Mouse (Mus musculus): Measurements from ENCODE around the gene Zfp362. TPM values are rescaled to one million over a fixed set of nuclear protein-coding genes. Genes with fewer than 3 reads are reported as not detected.

The Zfp362 gene
- polyA plus RNA-seq, 1 experiment from 2014 or later: 31.7 TPM

GRCm38 (mm10) chr4:128773820-128774219, 32.0 kb downstream of the Zfp362 start:
- Histone ChIP-seq H3K36me3 (ENCODE audit: control insufficient read depth, insufficient read depth, low read length) (peaks cover 26% of the 10 kb centered on the region), H3K4me2 (no peak overlapping the region), H3K9ac (ENCODE audit: low read length) (no peak overlapping the region), H3K4me1 (ENCODE audit: control insufficient read depth, insufficient read depth, low read length) (no peaks in the 10 kb centered on the region), H3K9me3 (ENCODE audit: control insufficient read depth, low read length) (no peaks in the 10 kb centered on the region), H3K27me3 (ENCODE audit: control insufficient read depth, insufficient read depth, low read length) (no peaks in the 10 kb centered on the region), H3K4me3 (ENCODE audit: low read depth, low read length) (no peak overlapping the region), H3K27ac (ENCODE audit: low read depth, low read length) (no peak overlapping the region)
- ATAC-seq (ENCODE audit: low FRiP score): no peak
- no peak for DNase-seq (ENCODE audit: low spot score, missing footprints)
- WGBS: 93% methylated on average over 11 of the region's 11 CpGs

DNA sequence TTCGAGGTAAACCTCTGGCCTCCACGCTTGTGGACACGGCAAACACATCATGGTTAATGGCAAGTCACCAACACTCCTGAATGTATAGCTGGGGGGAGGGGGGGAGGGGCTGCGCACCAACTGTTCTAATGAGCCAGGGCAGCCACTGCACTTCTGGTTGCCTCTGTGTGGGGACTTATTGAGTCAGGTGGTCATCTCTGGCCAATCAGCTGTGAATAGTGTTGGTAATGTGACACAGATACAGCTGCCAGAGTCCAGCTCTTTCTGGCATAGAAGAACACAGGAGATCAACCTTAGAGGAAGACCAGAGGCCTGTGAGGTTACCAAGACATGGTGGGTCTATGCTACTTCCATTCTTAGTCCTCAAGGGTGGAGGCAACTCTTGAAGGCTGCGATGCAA, 35.1 kb downstream of the Zfp362 start:
- no peak for DNase-seq (ENCODE audit: low spot score, missing footprints)
- no peaks in the 10 kb centered on the region for H3K9me3 ChIP-seq (ENCODE audit: control insufficient read depth, low read length)

DNA sequence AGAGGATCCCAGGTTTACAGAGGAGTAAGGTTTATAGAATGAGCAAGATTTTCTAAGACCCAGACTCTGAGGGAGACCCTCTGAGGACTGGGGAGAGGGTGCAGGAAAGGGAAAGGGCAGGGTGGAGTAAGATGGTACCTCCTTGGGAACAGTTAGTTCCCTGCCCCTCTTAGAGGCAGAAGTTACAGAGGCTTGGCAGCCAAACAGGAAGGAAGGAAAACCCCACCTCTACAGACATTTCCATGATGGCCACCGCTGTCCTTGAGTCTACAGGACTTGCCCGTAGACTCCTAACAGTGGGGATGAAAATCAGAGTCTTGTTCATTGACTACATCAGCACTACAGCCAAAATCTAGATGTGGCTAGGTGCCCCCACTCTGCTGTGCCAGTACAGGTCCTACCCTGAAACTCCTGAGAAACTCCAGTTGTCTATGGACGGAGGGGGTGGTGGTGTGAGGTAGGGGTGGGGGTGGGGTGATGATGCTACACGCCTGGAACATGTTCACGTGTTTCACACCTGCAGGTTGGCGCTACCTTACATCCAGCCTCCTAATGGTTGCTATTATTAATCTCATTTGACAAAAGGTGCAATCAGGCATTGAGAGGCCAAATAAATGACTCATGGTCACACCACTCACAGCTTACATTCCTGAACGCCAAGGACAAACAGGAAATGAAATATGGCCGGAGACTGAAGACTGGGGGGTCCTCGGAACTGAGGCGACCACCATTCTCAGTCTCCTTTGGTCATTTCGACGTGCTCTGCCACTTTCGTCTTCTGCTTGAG, 36.1 kb downstream of the Zfp362 start:
- WGBS: 93% methylated on average over 13 of the region's 13 CpGs
- H3K4me3 ChIP-seq (ENCODE audit: low read depth, low read length): no peak overlapping the region

More for the DNA sequence above, 35.1 kb downstream of the Zfp362 start:
- H3K36me3 ChIP-seq (ENCODE audit: control insufficient read depth, insufficient read depth, low read length): peaks cover 18% of the 10 kb centered on the region
- no peak overlapping the region for H3K4me2 ChIP-seq
- H3K27me3 ChIP-seq (ENCODE audit: control insufficient read depth, insufficient read depth, low read length): no peaks in the 10 kb centered on the region
- H3K4me1 ChIP-seq (ENCODE audit: control insufficient read depth, insufficient read depth, low read length): no peaks in the 10 kb centered on the region
- WGBS: 92% methylated on average over 5 of the region's 5 CpGs
- no peak overlapping the region for H3K27ac ChIP-seq (ENCODE audit: low read depth, low read length)
- ATAC-seq (ENCODE audit: low FRiP score): 0 out of 2 replicates have a peak, but pooled peaks have one; percentile 30
- no peak overlapping the region for H3K9ac ChIP-seq (ENCODE audit: low read length)
- H3K4me3 ChIP-seq (ENCODE audit: low read depth, low read length): no peak overlapping the region

GRCm38 (mm10) chr4:128768120-128768519, 37.7 kb downstream of the Zfp362 start:
- no peaks in the 10 kb centered on the region for H3K4me1 ChIP-seq (ENCODE audit: control insufficient read depth, insufficient read depth, low read length)
- WGBS: 83% methylated on average over 13 of the region's 13 CpGs
- ATAC-seq (ENCODE audit: low FRiP score): no peak

More for the DNA sequence above, 36.1 kb downstream of the Zfp362 start:
- peaks cover 13% of the 10 kb centered on the region for H3K36me3 ChIP-seq (ENCODE audit: control insufficient read depth, insufficient read depth, low read length)
- no peak for ATAC-seq (ENCODE audit: low FRiP score)
- H3K27me3 ChIP-seq (ENCODE audit: control insufficient read depth, insufficient read depth, low read length): no peaks in the 10 kb centered on the region
- no peak overlapping the region for H3K27ac ChIP-seq (ENCODE audit: low read depth, low read length)
- H3K9ac ChIP-seq (ENCODE audit: low read length): no peak overlapping the region
- DNase-seq (ENCODE audit: low spot score, missing footprints): no peak
- no peaks in the 10 kb centered on the region for H3K9me3 ChIP-seq (ENCODE audit: control insufficient read depth, low read length)
- no peak overlapping the region for H3K4me2 ChIP-seq
- no peaks in the 10 kb centered on the region for H3K4me1 ChIP-seq (ENCODE audit: control insufficient read depth, insufficient read depth, low read length)

DNA sequence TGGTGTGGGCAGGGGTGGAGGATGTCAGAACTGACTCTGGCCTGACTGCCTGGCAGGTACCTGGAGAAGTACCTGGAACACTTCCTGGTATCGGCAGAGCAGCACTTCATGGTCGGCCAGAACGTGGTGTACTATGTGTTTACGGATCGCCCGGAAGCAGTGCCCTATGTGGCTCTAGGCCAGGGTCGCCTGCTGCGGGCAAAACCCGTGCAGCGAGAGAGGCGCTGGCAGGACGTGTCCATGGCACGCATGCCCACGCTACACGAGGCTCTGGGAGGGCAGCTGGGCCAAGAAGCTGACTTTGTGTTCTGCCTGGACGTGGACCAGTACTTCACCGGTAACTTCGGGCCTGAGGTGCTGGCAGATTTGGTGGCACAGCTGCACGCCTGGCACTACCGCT, 38.9 kb downstream of the Zfp362 start:
- Histone ChIP-seq H3K27me3 (ENCODE audit: control insufficient read depth, insufficient read depth, low read length) (no peaks in the 10 kb centered on the region), H3K4me2 (no peak overlapping the region), H3K4me3 (ENCODE audit: low read depth, low read length) (no peak overlapping the region), H3K4me1 (ENCODE audit: control insufficient read depth, insufficient read depth, low read length) (no peaks in the 10 kb centered on the region), H3K27ac (ENCODE audit: low read depth, low read length) (no peak overlapping the region), H3K36me3 (ENCODE audit: control insufficient read depth, insufficient read depth, low read length) (no peaks in the 10 kb centered on the region; the same call in 1 of the 2 replicates), H3K9ac (ENCODE audit: low read length) (no peak overlapping the region), H3K9me3 (ENCODE audit: control insufficient read depth, low read length) (peaks cover 9% of the 10 kb centered on the region; the same call in 1 of the 2 replicates)
- WGBS: 93% methylated on average over 20 of the region's 20 CpGs
- ATAC-seq (ENCODE audit: low FRiP score): no peak
- DNase-seq (ENCODE audit: low spot score, missing footprints): no peak

More at GRCm38 (mm10) chr4:128768120-128768519, 37.7 kb downstream of the Zfp362 start:
- Histone ChIP-seq H3K9me3 (ENCODE audit: control insufficient read depth, low read length) (peaks cover 1% of the 10 kb centered on the region; the same call in 1 of the 2 replicates), H3K27ac (ENCODE audit: low read depth, low read length) (no peak overlapping the region), H3K4me3 (ENCODE audit: low read depth, low read length) (no peak overlapping the region), H3K36me3 (ENCODE audit: control insufficient read depth, insufficient read depth, low read length) (peaks cover 5% of the 10 kb centered on the region), H3K9ac (ENCODE audit: low read length) (no peak overlapping the region), H3K27me3 (ENCODE audit: control insufficient read depth, insufficient read depth, low read length) (no peaks in the 10 kb centered on the region), H3K4me2 (no peak overlapping the region)
- DNase-seq (ENCODE audit: low spot score, missing footprints): no peak

DNA sequence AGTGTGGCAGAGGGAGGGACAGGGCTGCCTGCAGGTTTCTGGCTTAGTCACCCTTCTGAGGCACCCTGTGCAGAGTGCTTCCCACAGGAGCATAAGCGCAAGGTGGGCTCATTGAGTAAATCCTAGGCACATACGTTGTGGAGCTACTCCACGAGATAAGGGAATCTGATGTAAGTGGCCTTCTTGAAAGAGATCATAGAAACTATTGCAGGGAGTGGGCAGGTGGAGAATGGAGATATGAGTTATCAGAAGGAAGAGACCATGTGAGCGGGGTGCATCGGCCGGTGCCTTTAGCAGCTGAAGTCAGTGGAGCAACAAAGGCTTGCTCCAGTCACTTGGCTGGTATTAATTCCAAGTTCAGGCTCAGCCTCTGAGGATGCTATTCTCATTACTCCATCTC, 45.8 kb downstream of the Zfp362 start:
- ATAC-seq (ENCODE audit: low FRiP score): no peak
- Histone ChIP-seq H3K36me3 (ENCODE audit: control insufficient read depth, insufficient read depth, low read length) (peaks cover 3% of the 10 kb centered on the region; the same call in 1 of the 2 replicates), H3K27ac (ENCODE audit: low read depth, low read length) (no peak overlapping the region), H3K27me3 (ENCODE audit: control insufficient read depth, insufficient read depth, low read length) (no peaks in the 10 kb centered on the region), H3K4me3 (ENCODE audit: low read depth, low read length) (no peak overlapping the region), H3K4me2 (no peak overlapping the region), H3K9me3 (ENCODE audit: control insufficient read depth, low read length) (peaks cover 9% of the 10 kb centered on the region; the same call in 1 of the 2 replicates), H3K4me1 (ENCODE audit: control insufficient read depth, insufficient read depth, low read length) (no peaks in the 10 kb centered on the region), H3K9ac (ENCODE audit: low read length) (no peak overlapping the region)
- 95% methylated on average over 6 of the region's 6 CpGs for WGBS
- DNase-seq (ENCODE audit: low spot score, missing footprints): no peak

GRCm38 (mm10) chr4:128759214-128759613, 46.6 kb downstream of the Zfp362 start:
- Histone ChIP-seq H3K27ac (ENCODE audit: low read depth, low read length) (no peak overlapping the region), H3K36me3 (ENCODE audit: control insufficient read depth, insufficient read depth, low read length) (peaks cover 3% of the 10 kb centered on the region; the same call in 1 of the 2 replicates), H3K27me3 (ENCODE audit: control insufficient read depth, insufficient read depth, low read length) (no peaks in the 10 kb centered on the region), H3K9me3 (ENCODE audit: control insufficient read depth, low read length) (peaks cover 9% of the 10 kb centered on the region; the same call in 1 of the 2 replicates), H3K4me2 (no peak overlapping the region), H3K9ac (ENCODE audit: low read length) (no peak overlapping the region), H3K4me3 (ENCODE audit: low read depth, low read length) (no peak overlapping the region), H3K4me1 (ENCODE audit: control insufficient read depth, insufficient read depth, low read length) (no peaks in the 10 kb centered on the region)
- WGBS: 84% methylated on average over 5 of the region's 5 CpGs
- DNase-seq (ENCODE audit: low spot score, missing footprints): no peak
- ATAC-seq (ENCODE audit: low FRiP score): no peak

DNA sequence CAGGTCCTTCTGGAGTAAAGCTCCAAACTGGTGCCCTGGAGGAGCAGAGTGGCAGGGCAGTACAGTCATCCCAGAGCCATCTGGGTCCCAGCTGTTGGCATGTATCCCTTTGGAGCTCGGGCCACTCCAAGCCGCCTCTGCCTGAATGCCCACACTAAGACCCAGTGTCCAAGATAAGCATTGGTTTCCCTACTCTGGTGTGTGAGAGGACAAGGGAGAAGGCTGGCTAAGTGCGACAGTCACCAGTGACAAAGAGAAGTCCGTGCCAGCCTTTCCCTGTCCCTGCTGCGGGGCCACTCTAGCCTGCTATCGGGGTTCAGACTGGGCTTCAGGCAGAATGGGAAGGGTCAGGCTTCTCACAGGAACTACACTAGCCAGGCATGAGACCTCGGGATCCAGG, 49.9 kb downstream of the Zfp362 start:
- peaks cover 2% of the 10 kb centered on the region; the same call in 1 of the 2 replicates for H3K4me1 ChIP-seq (ENCODE audit: control insufficient read depth, insufficient read depth, low read length)
- H3K4me3 ChIP-seq (ENCODE audit: low read depth, low read length): no peak overlapping the region
- H3K9me3 ChIP-seq (ENCODE audit: control insufficient read depth, low read length): no peaks in the 10 kb centered on the region
- H3K9ac ChIP-seq (ENCODE audit: low read length): no peak overlapping the region
- H3K27me3 ChIP-seq (ENCODE audit: control insufficient read depth, insufficient read depth, low read length): no peaks in the 10 kb centered on the region
- no peak overlapping the region for H3K4me2 ChIP-seq
- peak overlapping the region; percentile 20; the same call in 1 of the 2 replicates for H3K27ac ChIP-seq (ENCODE audit: low read depth, low read length)
- peaks cover 25% of the 10 kb centered on the region for H3K36me3 ChIP-seq (ENCODE audit: control insufficient read depth, insufficient read depth, low read length)
- no peak; the same call in 1 of the 2 replicates for ATAC-seq (ENCODE audit: low FRiP score)
- WGBS: 82% methylated on average over 7 of the region's 7 CpGs
- no peak for DNase-seq (ENCODE audit: low spot score, missing footprints)

GRCm38 (mm10) chr4:128755064-128755463, 50.8 kb downstream of the Zfp362 start, which contains the start of gene A3galt2:
TSS of gene A3galt2 (plus strand) at chr4:128755364.
- Histone ChIP-seq H3K27me3 (ENCODE audit: control insufficient read depth, insufficient read depth, low read length) (no peaks in the 10 kb centered on the region), H3K36me3 (ENCODE audit: control insufficient read depth, insufficient read depth, low read length) (peaks cover 32% of the 10 kb centered on the region), H3K9ac (ENCODE audit: low read length) (no peak within 1 kb of the TSS), H3K9me3 (ENCODE audit: control insufficient read depth, low read length) (no peaks in the 10 kb centered on the region), H3K4me3 (ENCODE audit: low read depth, low read length) (no peak within 1 kb of the TSS), H3K4me1 (ENCODE audit: control insufficient read depth, insufficient read depth, low read length) (peaks cover 2% of the 10 kb centered on the region; the same call in 1 of the 2 replicates), H3K27ac (ENCODE audit: low read depth, low read length) (peak within 1 kb of the TSS; percentile 20; the same call in 1 of the 2 replicates), H3K4me2 (no peak within 1 kb of the TSS)
- no peak for DNase-seq (ENCODE audit: low spot score, missing footprints)
- no peak for ATAC-seq (ENCODE audit: low FRiP score)
- 86% methylated on average over 3 of the region's 3 CpGs for WGBS
